Mouse (Mus musculus) fibroblast of lung, adult 2 months (primary cell): Measurements from ENCODE around the gene Pla1a.
A peak's percentile ranks its signal among the peaks of the same experiment; 100 is the strongest.

Experiments
- DNase-seq: peaks from one replicate; pipeline ENCODE4 v3.0.0-alpha.2; 2011; ENCODE audit warnings: low read depth

The Pla1a gene

GRCm38 (mm10) chr16:38369000-38369399 lies 63.9 kb downstream of the Pla1a start:
- DNase-seq = no peak

GRCm38 (mm10) chr16:38368336-38368735 lies 64.6 kb downstream of the Pla1a start:
- no peak for DNase-seq

DNA sequence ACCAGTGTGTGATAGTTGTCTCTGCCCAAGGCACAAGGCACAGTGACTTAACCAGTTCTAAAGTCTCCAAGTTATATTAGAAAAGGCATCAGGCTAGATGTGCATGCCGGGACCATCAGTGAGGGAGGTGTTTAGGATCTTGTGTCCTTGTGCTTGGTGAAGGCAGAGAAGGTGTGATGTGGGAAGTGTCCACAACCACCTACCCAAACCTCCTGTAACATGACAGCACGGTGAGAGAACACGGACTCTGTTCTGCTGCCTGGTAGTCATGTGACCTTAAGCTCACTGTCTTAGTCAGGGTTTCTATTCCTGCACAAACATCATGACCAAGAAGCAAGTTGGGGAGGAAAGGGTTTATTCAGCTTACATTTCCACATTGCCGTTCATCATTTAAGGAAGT lies 66.7 kb downstream of the Pla1a start:
- DNase-seq = no peak

DNA sequence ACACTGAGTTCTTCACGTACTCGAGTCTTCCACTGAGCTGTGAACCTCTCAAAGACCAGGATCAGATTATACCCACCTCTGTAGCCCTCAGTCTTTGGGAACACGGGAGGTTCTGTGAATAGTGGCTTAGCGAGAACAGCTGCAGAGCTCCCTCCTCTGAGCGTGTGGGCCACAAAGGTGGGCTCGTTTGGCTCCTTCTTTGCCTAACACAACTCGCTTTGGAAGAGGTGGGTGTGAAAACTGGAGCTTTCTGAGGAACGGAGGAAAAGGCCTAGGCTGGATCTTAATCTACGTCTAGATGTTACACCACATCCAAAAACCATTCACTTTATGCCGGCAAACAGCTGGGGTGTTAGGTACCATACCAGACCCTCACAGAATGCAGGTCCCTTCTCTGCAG lies 67.6 kb downstream of the Pla1a start:
- no peak for DNase-seq

GRCm38 (mm10) chr16:38363657-38364056 lies 69.3 kb downstream of the Pla1a start:
- DNase-seq = no peak

DNA sequence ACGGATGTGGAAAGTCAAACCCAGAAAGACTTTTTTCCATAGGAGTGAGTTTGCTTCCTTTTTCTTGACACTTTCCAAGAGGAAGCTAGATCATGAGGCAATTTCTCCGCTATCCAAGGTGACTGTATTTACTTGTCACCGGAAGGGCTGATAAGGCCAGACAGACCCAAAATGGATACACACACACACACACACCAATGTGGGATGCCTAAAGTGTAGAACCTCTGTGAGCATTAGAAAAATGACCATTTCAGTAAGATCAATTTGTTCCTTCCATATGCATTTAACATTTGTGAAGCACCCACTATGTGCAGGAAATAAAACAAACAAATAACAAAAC lies 69.7 kb downstream of the Pla1a start:
- DNase-seq = no peak

GRCm38 (mm10) chr16:38362493-38363255 lies 70.3 kb downstream of the Pla1a start:
- no peak for DNase-seq

DNA sequence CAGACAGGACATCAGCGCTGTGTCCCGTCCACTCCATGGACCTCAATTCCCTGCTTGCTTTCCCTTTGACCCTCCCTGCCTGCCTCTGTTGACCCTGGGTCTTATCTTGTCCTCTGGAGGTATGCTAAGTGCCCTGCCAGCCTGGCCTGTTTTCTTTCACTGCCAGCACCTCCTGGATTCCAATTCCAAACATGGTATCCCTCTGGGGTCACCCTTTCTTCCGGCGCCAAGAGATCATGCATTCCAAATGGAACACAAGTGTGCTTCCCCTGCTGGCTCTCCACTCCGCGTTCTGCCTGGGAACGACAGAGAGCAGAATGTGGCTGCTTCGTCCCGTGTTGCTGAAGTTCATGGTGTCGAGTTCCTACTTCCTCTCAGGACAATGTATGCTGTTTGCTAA lies 71.0 kb downstream of the Pla1a start, which contains the start of gene Popdc2:
Gene Popdc2 (plus strand): TSS at position 277 of the 400 bp plus-strand sequence.
- DNase-seq = no peak

DNA sequence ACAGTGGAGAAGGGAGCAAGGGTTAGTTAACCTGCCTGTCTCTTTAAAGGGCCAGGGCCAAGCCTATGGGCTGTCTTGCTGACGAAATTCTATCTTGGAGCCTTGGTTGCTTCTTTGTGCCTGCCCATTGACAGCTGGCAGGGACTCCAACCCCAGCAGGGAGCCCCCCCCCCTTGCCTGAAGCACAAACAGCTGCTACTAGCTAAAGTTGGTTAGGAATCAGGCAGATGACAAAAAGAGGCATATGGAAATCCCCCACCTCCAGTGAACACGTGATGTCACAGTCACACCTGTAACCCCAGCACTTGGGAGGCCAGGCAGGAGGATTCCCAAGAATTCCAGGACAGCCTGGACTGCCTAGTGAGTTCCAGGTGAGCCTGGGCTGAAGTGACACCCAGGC lies 72.6 kb downstream of the Pla1a start:
- no peak for DNase-seq

DNA sequence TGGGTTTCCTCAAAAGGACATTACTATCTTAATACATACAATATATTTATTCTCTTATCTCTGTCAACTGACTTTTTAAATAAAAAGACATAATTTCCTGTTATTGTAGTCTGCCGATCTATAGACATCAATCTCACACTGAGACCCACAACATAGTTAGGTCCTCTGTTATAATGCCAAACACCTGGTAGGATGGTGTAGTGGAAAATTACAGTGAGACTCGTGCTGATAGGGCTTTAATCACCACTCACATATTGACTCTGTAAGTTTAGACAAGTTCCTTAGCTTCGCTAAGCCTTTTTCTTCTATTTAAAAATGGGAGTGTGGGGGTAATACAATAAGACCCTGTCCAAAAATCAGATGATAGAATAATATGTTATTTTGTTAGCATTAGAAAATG lies 73.1 kb downstream of the Pla1a start:
- no peak for DNase-seq

DNA sequence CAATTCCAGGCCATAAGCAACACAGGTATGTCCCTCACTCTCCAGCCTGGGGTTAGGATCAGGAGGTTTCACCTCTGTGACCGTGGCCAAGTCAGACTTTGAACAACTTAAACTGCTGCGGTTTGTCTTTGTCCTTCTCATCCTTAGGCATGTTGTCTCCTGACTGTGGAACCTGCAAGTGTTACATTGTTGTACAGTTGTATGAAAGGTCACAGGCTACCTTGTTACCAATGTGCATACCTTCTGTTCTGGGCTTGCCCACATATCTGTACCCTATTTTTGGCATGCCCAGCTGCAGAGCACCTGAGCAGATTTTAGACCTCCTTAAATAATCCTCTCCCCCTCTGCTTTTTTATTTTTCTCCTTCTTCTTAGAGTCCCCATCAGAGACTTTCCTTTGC lies 73.7 kb downstream of the Pla1a start:
- no peak for DNase-seq

- DNase-seq = no peak
These were observed 74.6 kb downstream of the Pla1a start for GRCm38 (mm10) chr16:38358256-38358812.

DNA sequence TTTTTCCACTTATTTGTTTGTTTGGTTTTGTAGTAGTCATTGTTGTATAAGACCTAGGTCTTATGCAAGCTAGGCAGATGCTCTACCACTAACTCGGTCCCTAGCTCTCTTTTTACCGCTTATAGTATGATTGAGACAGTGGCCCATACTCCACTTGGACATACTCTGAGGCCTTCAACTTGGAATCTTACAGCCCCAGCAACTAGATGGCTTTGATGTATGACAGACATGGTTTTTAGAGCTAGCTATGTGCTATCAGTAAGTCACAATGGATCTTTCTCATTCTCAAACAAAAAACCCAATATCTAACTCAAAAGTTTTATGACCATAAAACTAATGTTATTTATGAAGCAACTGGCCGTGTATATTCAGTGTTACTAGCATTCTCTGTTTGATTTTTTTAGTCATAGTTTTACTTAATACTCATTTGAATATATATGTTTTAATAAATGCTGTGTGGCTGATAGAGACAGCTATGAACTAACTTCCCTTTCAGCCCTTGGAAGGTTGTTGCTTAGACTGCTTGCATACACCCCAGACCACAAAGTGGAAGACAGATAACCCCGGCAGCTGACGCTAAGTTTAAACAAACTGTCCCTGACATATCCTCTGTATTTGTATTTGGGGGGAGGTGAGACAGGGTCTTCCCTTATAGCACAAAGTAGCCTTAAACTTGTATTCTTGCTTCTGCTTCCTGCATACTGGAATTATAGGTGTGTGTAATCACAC lies 78.6 kb downstream of the Pla1a start:
- DNase-seq = no peak

GRCm38 (mm10) chr16:38353642-38354041 lies 79.3 kb downstream of the Pla1a start:
- no peak for DNase-seq

- no peak for DNase-seq
These were observed 80.1 kb downstream of the Pla1a start for GRCm38 (mm10) chr16:38352851-38353250.

DNA sequence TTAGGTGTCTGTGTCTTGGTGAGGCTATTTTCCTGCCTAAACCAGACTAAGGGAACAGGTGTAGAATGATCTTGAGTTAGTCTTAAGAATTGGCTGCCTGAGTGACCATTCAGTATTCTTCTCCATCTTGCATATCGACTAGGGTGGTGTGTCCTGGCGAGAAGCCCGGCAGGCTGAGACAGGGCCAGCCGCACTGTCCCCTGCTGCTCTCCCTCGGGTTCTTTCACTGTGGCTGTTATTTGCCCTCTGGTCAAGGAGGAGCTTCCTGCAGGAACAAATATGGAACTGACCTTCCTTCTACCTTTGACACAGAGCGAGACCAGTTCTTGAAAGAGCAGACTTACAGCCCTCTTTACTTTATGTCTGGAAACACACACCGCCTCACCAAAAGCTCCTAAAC lies 80.9 kb downstream of the Pla1a start:
- DNase-seq = no peak

DNA sequence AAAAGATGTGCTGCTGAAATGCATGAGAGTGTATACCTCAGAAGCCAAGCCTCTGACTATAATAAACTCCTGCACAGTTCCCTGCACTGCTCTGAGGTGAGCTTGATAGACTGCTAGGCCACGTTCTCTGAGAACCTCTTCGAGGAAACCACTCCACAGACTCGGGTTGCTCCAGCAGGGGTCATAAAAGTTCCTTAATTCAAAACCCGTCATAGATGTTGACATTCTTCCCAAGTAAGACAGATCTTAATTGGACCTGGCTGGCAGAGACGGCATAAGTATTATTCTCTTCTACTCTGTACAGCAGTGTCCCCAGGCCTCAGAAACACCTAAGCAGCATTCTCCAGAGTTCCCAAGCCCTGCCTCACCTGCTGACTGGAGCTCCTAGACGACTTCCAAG lies 82.0 kb downstream of the Pla1a start:
- DNase-seq = no peak

- DNase-seq = no peak
These were observed 82.5 kb downstream of the Pla1a start for GRCm38 (mm10) chr16:38350361-38350855.

DNA sequence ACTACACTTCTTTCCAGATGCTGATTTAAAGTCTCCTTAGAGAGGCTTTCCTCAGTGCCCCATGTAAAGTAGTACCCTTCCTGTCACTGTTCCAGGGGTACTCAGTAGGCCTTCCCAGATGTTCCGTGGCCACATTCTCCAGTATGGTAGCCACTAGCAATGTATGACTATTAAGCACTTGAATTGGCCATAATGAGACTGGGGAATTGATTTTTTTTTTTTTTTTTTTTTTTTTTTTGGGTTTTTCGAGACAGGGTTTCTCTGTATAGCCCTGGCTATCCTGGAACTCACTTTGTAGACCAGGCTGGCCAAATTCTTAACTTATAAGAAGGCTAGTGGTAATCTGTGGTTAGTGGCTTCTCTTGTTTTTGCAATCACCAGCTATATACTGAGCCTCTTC lies 83.1 kb downstream of the Pla1a start:
- no peak for DNase-seq

DNA sequence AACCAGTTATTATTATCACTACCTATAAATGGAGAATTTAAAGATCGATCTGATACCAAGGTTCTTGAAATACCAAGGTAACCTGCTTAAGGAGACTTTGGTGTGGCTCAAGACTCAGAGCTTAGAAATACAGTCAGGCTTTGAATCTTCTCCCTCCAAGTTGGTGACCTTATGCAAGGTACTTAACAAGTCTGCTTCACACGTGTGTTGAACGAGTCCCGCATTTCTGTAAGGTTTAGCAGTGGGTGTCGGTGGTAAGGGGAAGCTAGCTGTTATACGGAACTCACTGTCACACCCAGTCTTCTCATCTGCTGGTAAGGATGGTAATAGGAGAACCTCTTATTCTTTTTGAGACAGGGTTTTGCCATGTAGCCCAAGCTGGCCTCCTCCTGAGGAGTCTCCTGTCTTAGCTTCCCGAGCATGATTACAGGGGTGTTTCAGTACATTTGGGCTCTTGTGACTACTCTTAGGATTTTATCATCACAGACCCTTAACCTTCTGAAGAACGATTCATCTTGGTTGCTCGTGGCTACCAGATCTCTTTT lies 84.7 kb downstream of the Pla1a start:
- DNase-seq = no peak

- no peak for DNase-seq
These were observed 85.4 kb downstream of the Pla1a start for GRCm38 (mm10) chr16:38347588-38347987.

DNA sequence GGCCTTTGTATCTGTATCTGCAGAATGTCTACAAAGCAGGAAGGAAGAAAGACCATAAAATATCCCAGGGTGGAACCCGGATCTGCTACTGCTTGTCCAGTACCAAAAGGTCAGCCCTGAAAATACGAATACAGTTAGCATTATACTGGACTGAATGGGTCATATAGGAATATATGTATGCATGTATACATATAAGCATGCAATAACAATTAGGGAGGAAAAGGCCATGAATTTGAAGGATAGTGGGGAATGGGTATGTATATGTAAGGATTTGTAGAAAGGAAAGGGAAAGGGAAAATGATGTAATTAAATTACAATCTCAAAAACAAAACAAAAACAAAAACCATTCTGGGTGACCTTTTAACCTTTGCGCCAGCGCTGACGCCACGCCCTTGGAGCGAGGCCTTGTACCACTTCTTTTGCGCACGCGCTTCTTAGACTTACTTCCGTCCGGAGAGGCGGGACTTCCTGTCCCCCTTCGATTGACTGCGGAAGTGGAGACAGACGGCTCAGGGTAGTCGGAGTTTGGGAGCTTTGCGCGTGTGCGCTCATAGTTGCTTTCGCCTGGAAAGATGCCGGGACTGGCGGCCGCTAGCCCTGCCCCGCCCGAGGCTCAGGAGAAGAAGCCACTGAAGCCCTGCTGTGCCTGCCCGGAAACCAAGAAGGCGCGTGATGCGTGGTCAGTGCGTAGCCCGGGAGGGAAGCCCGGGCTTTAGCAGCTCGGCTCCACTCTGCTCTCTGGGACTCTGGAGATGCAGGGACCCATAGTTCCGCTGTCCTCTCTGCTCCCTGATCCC lies 86.2 kb downstream of the Pla1a start, which contains the start of the genes Cox17 and Gm21987:
Gene Cox17 (plus strand): TSS at position 463 of the 797 bp plus-strand sequence.
Gene Gm21987 (plus strand): TSS at position 512 of the 797 bp plus-strand sequence.
- DNase-seq = peak; percentile 90
